Mouse (Mus musculus) gastrocnemius, adult 8-10 months (tissue): Measurements from ENCODE around the gene Ccdc57. TPM values are rescaled to one million over a fixed set of nuclear protein-coding genes. Genes with fewer than 3 reads are reported as not detected.

Experiments
- DNase-seq, 2 experiments: peaks; one replicate each; pipeline ENCODE4 v3.0.0; 2022; ENCODE audit warnings: low spot score in 2 of 2
- total RNA-seq, 4 experiments: library from RNA; stranded (reverse); gene quantifications; 2 replicates each; pipeline ENCODE4 v1.2.4; 2022

Gene Ccdc57
- 1 to 10 TPM; 2.3 to 5.4 (median 3.6) TPM for total RNA-seq

DNA sequence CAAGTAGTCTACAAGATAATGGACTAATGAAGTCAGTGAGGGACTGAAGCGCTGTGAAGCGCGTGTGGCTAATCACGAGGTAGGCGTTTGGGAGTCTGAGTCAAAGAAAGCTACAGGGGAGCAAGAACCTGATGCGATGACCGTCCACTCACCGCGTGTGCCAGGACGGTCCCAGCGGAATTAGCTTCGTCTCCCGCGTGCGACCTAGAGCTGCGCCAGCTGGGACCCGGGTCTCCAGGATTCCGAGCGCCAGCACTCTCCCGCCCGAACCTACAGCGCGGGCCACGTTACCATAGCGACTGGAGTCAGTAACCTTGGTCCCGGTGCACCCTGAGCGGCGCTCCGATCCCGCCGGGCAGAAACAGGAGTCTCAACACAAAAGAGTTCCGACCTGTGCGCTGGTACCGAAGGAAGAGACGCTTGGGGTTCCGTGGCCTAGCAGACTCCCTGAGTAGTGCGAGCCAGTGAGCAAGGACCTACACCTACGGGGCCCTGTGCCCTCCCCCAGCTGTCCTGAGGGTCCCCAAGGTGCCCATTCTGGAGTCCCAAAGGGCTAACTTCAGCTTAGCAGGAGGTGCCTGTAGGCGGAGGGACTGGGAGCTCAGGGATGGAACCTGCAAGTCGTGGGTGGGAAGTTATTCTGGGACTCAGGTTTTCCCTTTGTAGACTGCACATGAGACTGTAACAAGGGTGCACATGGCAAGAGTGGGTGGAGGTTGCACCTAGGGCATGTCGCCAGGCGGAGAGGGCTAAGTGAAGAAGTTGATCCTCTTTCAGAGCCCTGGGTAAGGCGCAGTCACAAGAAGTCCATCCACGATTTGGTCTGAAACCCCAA is at the start of gene Ccdc57:
Gene Ccdc57, minus strand, starts transcription at position 309 of the 835 bp plus-strand sequence.
- DNase-seq, result peak; percentile 84 to 85

DNA sequence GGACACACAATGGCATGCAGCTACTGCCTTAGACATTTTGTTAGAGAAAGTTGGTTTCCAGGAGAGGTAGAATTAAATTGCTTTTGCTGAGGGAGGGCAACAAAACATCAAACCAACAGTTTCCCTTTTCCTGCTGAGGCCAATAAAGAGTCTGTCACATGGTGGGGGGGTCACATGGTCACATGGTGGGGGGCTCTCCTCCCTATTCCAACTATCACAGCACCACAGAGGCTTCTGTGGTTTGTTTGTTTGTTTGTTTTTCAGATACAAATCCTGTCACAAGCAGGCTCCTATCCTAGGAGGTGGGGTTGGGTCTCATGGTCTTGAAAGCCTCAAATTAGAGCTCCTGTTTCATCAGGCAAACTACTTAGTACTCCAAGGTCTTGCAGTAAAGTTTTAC is 49.8 kb upstream of the Ccdc57 start:
- no peak for DNase-seq

DNA sequence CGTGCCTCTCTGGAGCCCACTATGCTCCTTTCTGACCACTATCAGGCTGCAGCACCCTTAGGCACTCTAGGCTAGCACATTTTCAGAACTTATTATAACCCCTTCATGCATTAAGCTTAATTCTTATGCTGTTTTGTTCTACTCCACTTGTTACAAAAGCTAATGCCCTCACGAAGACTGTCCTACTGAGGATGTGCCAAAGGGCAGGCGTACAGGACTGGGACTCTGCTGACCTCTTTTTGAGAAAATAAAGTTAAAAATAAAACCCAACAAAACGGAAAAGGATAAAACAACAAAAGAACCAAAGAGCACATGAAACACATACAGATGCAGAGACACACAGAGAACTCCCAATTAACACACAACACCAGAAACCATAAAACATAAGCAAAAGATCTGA is 49.0 kb upstream of the Ccdc57 start:
- DNase-seq, result no peak

DNA sequence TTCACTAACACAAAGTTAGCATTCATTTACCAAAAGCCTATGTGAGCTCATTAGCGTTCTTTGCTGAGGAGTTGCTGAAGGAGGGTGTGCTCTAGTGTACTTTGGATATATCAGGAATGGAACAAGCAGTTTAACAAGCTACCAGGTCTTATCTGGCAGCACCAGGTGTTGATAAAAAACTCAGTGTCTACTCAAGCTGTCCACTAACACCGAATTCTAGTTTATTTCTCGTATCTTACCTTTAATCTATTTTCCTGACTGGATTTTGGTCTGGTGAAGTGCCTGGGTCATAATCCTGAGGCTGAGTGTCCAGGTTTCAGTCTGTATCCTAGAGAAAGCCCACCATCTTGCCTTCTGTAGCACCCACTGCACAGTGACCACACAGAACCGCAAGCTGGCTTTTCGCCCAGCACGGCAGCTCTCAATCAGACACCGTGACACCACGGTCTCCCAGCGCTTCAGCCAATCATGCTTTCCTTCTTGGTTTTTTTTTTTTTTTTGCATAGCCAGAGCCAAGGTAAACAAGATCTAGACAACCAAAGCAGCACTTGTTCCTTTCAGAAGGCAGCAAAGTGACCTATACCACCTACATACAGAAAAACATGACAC is 47.9 kb upstream of the Ccdc57 start:
- DNase-seq, result no peak

DNA sequence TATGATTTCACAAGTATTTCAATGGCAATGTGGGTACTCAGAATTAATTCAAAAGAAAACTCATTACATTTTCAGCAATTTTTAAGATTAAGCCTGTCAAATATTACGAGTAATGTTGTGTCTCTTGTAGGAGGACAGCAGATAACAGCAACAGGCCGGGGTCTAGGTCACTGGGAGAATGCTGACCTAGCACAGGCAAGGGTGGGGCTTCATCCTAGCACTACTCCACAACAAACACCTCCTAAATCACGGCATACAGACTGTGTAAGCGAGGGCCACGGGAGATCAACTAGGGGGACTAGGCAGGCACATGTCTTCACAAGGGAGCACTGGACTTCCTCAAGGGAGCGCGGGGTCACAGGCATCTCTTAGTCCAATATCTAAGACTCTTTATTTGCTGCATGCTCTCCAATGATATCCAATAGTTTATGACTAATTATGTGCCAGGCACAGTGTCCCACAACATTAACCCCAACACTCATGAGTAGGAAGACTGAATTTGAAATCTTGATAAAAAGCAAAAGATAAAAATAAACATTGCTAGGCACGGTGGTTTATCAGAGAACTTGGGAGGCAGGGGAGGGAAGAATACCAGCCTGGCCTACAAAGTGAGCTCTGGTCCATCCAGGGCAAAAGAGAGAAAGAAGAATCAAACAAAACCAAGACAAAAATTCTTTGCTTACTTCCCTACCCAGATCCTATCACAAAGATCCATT is 47.2 kb upstream of the Ccdc57 start:
- no peak for DNase-seq

DNA sequence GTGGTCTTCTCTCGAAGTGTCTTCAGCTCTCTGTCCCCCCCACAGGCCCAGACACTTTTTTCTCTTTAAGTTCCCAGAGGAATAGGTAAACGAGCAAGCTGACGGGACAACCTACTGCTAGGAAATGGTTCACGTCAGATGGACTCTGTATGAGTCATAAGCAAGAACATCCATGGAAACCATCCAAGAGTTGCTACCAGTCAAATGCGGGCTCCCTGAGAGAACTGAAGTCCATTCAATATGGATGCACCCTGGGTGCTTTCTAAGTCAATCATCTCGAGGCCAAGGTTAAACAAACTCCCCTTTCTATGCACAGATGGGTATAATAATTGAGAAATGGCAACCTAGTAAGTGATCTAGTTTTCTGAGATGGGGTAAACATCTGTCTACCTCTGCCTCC is 40.6 kb upstream of the Ccdc57 start:
- DNase-seq, result no peak

DNA sequence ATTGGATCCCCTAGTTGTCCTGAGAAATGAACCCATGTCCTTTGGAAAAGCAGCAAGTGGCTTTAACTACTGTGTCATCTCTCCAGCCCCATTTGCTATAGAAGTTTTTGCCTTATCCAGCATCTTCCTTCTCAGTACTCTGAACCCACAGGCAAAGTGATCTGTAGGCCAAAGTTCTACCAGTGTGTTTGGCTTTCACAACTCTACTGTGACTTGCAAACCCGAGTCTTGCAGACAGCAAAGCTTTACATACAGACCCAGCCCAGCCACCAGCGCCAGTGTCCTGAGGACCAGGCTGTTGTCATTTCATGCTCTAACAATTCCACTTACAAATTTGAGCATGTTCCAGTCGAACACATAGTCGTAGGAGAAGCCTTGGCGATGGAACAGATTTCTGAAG is 38.6 kb upstream of the Ccdc57 start:
- DNase-seq, result no peak

DNA sequence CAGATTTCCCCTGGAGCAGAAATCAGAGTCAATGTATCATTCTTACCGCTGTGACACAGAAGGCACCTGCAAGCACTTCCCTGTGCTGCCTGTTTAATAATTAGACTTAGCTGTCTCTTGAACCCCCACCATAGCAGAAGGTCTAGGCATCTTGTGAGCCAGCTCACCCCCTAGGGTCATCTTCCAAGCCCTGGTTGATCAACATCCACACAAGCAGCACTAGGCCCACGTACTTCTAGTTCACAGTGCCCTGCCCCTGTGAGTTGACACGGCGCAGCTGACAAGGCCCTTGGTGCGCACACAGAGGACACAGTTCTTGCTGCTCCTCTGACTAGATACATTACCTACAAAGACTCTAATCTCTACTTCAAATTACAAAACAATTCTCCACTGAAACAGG is 37.1 kb upstream of the Ccdc57 start:
- DNase-seq, result no peak

DNA sequence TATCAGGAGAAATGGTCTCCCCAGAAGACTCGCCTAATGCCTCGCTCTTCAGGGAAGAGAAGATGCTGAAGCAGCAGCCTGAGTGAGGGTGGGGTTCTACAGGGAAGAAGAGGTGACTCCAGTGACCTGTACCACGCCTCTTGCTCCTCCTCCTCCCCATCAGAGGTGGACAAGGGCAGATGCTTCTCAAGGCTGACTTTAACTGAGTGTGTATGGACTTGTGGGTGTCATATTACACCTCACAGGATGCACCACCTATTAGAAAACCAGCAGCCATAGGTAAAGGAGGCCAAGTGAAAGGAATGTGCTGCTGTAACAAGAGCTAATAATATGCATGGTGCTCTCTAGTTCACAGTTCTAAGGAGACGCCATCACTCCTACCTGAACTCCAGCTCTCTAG is 32.9 kb upstream of the Ccdc57 start:
- no peak for DNase-seq

DNA sequence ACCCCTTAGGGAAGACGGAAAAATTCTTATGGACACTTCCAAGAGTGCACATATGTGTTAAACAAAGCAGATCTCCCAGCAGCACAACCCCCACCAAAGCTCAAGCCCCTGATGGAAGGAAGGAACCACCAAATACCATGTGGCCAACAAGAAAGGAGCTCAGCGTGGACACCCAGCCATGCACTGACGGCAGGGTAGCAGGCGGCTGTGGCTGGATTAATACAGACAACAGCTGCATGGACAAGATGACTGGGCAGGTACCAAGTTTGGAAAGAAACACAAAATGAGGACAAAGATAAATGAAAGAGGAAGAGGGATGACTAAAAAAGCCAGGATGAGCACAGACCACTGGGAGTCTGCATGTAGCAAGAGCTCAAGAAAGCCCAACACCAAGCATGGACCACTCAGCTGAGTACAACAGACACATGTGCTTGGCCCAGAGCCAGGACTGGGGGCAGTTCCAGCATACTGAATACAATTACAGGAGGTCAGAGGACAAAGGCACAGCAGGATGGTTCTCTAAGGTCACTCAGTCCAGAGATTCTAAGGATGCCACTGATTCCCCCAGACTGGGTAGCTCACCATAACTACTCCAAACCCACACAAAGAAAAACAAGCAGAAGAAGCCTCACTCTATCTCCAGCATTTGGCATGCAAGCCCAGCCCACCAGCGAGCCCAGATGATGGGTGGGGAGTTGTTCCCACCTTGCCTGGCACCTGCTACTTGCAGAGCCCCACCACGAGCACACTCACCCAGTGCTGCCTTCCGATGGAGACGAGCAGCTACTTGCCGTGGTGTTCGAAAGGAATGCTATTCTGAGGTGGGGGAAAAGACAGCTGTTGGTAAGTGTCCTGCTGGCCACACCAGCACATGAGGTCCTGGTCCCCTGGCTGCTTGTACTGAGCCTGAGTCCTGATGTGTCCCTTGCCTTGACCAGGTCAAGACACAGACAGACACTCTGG is 31.8 kb upstream of the Ccdc57 start:
- DNase-seq, result no peak

DNA sequence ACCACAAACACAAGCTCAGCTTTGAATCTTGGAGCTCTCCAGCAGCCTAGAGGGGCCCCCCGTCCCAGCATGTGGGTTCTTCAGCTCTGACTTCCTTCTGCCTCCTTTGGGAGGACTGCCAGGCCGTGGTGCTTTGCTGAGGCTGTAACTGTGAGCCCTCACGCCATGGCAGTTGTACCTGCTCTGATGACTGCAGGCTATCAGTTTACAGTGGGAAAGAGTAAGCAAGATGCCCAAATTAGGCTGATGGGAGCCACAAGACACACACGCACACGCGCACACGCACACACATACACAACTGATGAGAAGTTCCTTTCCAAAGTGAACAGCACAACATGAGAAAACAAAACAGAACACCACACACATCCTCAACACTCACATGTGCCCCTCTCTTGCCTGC is 30.2 kb upstream of the Ccdc57 start:
- DNase-seq, result no peak

DNA sequence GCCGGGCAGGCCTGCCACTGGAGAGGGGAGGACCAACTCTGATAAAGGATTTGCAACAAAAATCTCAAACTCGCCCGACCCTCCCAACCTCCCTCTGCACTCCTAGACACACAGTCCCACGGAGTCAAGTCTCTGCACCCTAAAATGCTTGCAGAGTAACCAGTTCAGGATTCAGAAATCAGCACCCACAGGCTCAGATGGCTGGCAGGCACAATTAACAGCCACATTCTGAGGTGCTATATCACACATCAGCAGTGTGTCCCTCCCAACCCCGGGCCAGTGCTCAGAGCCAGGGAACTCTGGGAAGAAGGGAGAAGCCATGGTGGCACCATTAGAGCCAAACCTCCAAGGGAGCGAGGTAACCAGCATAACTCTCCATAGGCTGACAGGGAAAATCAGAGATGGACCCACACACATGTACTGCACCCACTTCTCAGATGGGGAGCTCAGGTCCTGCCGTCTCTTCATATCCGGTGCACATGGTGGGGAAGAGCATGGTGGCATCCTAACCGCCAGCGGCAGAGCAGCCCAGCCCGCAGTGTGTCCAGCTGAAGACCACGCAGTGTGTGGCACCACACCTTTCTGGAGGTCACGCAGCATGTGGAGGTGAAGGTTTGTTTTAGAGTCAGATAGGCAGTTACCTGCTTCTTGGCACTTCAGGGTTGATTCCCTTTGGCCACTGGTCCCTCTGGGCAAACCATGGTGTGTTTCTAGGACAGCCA is 29.5 kb upstream of the Ccdc57 start:
- DNase-seq, result no peak

DNA sequence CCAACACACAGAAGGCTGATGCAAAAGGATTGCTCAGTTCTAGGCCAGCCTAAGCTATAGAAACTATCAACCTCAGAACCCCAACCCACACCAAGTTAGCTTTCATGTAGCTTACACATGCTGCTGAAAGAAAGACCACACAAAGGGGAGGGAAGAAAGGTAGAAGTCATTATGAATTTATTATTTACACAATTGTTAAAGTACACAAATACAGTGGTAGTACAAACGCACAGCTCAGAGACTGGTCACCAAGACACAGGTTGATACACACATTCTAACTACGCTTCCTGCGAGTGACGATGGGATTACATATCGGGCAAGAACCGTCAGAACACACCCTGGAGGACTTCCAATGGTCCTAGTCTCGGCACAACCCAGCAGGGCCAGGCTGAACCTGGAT is 28.9 kb upstream of the Ccdc57 start:
- no peak for DNase-seq

DNA sequence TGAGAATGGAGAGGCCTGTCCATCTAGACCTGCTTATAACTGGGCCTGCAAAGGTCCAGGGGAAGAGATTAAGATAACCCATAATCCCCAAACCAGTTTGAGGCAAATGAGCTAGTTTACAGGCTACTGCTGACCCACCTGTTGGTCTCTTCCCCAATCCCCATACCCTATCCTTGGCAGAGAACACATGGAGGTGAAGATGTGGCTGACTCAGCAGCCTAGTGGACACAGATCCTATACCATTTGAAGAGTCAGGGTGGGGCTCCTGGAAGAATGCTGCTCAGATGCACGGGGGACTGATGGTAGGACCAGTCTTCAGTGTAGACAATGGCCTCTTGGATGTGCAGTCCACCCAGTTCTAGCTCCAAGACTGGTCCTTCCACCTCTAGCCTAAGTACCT is 27.6 kb upstream of the Ccdc57 start:
- DNase-seq, result no peak

DNA sequence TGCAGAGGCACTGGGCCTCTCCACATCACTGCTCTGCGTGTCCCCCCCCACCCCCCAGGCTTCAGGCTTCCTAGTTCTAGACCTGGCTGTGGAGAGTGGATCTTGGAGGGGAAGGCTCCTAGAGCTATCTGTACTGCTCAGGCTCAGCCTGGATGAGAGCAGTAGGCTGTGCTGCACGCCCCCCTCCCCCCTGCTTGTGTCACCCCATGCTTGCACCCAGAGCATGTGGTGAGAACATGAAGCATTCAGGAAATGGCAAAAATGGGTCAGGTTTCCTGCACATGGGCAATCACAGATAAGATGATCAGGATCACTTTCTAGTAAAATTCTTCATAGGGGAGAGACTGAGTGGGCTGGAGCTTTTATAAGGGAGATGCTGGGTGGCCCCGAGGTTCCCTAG is 26.9 kb upstream of the Ccdc57 start:
- no peak for DNase-seq

DNA sequence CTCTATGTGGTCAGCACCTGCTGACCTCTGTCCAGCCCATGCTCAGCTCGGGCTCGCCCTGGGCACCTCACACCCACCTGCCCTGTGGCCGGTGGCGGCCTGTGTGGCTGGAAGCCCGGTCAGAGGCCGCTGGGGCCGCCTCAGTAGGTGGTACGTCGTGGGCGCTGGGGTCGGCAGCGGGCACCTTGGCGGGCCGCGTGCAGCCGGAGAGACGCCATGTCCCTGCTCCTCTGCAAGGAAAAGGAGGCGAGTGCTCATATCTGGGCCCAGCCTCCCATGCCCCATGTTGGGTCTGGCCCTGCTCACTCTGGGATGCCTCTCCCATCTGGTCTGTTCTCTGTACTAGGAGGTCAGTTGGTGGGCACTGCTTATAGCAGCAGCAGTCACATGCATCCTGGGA is 26.4 kb upstream of the Ccdc57 start:
- DNase-seq, result no peak

DNA sequence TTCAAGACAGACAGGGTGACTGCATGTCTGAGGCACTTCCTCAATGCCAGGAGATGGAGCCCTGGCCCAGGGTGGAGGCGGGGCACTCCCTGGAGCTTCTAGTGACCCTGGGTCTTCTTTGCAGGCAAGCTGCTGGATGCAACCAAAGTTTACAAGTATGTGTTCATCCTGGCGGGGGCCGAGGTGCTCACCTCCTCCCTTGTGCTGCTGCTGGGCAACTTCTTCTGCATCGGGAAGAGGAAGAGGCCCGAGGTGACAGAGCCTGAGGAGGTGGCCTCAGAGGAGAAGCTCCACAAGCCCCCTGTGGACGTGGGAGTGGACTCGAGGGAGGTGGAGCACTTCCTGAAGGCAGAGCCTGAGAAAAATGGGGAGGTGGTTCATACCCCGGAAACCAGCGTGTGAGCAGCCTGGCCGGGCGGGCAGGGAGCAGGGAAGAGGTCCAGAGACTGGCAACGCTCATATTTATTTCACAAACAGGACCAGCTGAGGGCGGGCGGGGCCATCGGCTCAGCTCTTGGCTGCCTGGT is 25.1 kb upstream of the Ccdc57 start:
- no peak for DNase-seq

DNA sequence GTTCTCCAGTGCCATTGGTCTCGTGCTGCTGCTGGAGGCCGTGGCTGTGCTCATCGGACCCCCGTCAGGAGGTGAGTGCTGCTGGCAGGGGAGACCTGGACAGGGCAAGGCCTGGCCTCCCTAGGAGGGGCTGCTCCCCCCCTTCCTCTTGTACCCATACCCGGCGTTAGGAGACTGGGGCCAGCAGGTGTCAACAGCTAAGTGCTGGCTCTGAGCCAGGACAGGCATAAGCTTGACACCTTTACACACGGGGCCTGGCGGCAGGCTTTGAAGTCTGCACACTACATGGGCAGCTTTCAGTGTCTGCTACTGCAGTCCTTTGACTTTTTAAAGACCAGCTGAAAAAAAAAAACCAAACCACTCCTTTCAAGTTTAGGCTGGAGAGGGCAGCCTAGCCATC is 24.4 kb upstream of the Ccdc57 start:
- no peak for DNase-seq

DNA sequence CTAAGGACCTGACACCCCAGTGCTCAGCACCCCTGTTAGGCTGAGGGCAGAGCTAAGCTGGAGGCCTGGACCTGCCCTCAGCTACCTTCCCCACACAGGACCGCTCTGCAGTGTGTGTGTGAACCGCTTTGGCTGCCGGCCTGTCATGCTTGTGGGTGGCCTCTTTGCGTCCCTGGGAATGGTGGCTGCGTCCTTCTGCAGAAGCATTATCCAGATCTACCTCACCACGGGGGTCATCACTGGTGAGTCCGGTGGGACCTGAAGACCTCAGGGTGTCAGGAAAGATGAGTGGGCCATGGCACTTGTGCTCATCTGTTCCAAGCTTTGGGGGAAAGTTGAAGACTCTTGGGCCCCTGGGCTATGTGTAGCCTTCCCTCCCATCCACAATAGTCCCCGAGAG is 23.0 kb upstream of the Ccdc57 start:
- DNase-seq, result no peak

DNA sequence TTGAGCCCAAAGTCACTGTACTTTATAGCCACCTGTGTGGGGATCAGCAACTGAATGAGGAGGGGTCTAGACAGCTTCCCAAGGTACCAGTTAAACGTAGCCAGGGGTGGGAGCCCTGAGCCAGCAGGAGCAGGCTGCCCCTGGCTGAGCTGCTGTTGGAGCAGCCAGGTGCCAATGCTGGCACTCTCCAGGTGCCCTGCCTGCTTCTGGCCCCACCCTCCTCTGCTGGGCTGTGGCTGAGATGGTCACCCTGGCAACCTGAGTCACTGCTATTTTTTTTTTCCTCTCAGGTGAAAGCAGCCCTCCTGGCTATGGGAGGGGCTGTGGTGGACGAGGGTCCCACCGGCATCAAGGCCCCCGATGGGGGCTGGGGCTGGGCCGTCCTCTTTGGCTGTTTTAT is 22.3 kb upstream of the Ccdc57 start:
- DNase-seq, result peak in 1 of 2 experiments; percentile 57
